Mouse (Mus musculus): ENCODE measurements around the gene Khsrp.
"Not testable (repeated sequence)": the region's sequence is repeated elsewhere in the genome, so short reads cannot be mapped to it uniquely, and the experiment has no call there.

Gene Khsrp

DNA sequence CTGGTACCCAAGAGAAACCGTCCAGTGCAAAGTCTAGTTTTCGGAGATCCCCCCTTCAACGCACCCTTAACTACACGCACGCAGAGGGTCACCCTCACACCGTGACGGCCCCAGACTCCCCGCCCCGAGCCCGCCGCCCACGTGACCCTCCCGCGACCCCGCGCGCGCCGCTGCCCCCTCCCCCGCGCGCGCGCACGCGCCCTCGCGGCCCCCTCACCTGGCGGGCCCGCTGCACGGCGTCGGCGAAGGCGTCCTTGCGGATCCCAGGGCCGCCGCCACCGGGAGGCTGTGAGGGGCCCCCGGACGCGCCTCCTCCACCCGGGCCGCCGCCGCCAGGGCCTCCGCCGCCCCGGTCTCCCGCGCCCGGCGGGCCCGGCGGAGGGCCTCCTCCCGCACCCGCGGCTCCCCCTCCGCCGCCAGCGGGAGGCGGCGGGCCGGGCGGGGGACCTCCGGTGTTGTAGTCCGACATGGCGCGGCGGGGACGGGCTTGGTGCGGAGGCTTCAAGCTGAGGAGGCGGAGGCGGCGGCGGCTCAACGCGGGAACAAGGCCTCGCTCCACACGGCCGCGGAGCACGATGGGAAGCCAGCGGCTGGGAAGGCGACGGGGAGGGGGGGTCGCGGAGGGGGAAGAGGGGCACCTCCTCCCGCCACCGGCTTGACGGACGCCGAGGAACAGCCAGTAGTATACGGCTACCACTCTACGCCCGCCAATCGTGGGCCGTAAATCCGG, at the start of gene Khsrp:
TSS of gene Khsrp (minus strand) at position 592 of the 730 bp plus-strand sequence.
- DNase-seq (ENCODE audit: low spot score in 2 of 2): peak in 1 of 2 experiments; percentile 49

DNA sequence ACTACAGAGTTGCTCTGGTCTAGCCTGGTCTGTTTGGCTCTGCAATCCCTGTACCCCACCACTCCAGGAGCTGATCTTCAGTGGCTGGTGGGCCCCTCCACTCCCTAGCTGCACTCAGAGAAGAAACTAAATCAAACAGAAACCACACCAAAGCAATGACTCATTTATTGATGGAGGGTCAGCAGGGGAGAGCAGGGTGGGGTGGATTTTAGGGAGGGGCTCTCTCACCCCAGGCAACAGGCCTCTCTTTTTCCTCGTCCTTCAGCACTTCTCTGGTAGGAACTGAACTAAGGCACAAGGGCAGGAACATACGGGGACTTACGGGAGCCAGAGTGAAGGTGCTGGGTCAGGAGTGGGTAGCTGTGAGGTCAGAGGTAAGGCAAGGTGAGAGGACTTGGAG, 48.6 kb upstream of the Khsrp start:
- DNase-seq (ENCODE audit: low spot score in 2 of 2): no peak

DNA sequence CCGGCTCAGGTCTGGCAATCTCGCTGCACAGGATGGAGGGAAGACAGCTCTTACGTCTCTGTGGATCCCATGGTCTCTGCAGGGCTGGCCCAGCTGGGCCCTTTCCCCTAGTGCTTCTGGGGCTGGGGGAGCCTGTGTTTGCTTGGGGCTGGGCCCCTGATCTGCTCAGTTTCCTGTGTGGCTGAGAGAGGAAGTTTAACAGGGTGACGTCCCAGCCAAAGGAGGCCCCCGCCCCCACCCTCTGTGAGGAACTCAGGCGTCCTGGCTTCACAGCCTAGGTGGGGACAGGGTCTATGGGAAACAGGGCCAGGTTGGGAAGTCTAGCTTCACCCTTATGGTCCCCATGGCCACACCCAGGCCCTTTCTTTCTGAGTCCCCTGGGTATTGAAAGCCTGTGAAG, 47.0 kb upstream of the Khsrp start, which contains the start of gene Dennd1c:
TSS of gene Dennd1c (minus strand) at position 179 of the 400 bp plus-strand sequence.
- DNase-seq (ENCODE audit: low spot score in 2 of 2): no peak

DNA sequence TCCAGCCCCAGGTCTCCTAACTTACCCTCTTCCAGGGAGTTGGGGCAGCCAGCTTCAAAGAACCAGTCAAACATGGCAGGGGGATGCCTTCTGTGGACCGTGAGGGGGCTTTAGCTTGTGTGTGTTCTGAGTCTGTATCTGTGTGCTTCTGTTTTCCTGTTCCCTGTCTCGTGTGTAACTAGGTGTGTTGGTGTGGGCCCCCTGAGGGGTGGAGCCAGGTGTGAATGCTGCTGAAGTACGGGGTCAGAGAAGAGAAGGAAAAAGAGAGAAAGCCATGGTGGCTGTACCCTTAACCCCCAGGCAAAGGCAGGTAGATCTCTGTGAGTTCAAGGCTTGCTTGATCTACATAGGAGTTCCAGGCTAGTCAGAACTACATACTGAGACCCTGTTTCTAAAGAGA, 45.6 kb upstream of the Khsrp start:
- DNase-seq (ENCODE audit: low spot score in 2 of 2): no peak

DNA sequence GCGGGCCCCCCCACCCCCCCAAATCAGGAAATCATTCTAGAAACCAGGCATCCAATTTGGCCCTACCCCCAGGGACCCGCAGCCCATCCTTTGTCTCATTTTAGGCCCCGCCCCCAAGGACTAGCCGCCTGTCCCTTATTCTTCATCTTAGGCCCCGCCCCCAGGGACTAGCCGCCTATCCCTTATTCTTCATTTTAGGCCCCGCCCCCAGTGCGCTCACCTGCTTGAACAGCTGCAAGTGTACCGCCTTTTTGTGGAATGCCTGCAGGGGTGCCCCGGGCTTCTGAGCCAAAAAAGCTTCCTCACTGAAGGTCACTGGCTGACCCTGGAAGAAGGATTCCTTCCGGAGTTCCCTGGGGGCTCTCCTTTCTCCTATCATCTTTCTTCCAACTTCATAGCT, 39.4 kb upstream of the Khsrp start:
- no peak for DNase-seq (ENCODE audit: low spot score in 2 of 2)

DNA sequence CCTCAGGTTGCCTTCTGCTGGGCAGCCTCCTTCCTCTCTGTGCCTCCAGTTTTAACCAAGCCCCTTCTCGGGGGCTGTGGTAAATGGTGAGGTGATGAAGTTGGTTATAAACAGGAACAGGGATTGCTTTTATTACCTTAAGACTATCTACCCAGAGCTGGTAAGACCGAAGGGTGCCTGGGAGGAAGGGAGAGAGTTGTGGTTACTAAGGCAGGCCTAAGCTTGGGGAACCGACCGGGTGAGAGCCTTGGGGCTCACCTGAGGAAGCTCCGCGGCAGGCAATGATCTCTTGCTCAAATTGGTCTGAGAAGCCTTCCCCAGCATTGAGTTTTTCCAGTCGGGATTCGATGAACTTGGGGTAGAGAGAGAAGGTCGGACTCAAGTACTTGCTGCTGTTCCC, 39.0 kb upstream of the Khsrp start:
- DNase-seq (ENCODE audit: low spot score in 2 of 2): no peak

DNA sequence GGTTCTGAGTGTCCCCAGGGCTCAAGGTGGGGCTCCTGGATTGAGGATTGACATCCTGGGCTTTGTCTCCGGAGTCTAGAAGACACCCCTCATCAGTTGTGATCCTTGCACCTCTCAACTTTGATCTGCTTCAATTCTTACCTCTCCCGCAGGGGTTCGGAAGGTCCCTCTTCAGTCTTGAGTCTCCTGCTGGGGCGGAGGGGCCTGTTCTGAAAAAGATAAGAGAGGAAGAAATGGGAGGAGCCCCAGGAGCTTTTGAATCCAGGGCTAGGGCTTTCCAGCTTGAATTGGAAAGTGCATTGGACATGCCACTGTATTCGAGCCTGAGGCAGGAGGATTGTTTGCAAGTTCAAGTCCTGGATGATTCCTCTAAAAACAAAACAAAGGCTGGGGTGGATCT, 35.6 kb upstream of the Khsrp start:
- DNase-seq (ENCODE audit: low spot score in 2 of 2): no peak

DNA sequence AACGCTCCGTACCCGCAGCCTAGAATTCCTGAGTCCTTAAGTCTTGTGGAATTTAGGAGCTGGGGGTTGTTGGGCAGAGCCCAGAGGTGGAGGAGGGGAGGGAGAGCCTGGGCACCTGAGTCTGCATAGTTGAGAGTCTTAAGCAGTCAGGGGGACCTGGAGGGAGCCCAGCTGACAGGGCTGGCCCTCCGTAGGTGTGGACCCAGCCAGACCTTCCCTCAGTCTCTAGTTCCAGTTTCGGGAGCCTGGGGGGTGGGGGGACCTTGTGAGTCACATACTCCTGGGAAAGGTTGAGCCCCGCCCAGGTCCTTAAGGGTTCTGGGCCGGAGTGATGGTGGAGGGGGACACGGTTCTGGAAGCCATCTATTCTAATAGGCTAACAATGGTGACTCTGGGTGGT, 31.7 kb upstream of the Khsrp start:
- no peak for DNase-seq (ENCODE audit: low spot score in 2 of 2)

DNA sequence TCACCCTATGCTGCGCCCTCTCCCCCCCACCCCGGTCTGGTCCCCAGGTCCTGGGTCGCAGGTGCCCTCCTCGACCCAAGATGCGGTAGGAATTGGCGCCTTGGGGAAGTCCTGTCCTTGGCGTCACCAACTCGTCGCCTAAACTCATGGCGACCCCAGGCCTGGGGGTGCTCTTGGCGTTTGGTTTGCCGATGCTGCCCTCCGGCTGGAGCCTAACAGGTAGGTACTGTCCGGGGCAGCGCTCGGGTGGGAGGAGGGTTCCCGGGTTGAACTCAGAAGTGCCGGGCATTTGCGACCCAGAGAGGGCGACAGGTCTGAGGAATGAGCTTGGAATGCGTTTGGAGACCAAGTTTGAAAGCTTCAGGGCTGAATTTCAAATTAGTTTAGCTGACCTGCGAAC, 31.2 kb upstream of the Khsrp start:
- DNase-seq (ENCODE audit: low spot score in 2 of 2): no peak

DNA sequence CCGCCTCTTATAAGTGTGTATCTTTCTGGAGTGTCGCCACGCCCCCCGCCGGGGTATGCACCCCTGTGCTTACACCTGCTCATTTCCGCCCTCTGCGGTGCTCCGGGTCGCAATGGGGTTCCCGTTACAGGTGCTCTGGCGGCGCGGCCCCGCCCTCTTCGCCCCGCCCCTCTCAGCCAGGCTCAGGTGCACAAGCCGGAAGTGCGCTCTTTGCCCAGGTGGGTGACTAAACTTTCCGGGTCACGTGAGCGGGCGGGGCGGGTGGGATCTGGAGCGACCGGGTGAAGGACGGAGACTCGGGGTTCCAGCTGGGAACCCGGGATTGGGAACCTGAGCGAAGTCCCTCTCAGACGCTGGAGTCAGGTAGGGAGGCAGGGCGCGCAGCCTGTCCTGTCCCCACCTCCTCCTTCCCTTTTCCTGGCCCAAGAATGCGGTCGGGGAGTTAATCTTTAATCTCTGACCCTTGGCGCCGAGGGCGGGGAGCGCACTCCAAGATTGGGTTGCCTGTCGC, 30.7 kb upstream of the Khsrp start:
- peak in 1 of 2 experiments; percentile 43 for DNase-seq (ENCODE audit: low spot score in 2 of 2)

DNA sequence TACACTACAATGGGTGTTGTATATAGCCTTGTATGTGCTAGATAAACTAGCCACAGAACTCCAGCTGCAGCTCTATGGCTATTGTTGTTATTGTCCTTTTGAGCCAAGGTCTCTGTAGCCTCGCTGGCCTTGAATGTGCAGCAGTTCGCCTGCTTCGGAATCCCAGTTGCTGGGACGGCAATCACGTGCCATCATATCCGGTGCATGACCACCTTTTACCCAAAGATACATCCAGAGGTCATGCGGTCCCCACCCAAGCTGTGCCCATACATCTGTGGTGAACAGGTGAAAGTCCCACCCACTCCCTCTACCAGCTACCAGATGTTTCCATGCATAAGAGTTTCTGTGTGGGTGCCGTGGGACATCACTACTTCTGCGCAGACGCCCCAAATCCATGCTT, 29.7 kb upstream of the Khsrp start:
- DNase-seq (ENCODE audit: low spot score in 2 of 2): no peak

DNA sequence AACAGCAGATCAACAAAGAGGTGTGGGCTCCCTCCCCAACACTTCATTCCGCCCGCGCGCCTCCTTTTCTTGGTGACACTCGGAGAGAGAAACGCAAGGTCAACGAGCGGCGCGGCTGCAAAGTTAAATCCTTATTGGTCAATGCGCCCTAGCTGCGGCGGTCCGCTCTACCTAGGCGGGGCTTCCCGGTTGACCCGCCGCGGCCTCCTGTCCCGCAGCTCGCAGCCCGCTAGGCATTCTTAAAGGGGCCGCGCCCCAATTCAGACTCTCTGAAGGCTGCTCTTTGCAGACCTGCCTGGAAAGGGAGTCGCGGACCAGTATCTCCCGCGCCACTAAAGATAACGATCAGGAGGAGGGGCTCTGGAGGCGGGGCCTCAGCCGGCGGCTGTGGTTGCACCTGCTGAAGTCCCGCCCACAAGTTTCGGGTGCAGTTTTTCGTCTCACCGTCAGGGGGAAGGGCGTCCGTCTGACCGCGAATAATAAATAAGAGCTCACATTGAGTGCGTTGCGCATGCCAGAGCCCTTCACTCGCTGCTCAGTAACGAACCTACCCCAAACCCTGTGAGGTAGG, 29.0 kb upstream of the Khsrp start:
- DNase-seq (ENCODE audit: low spot score in 2 of 2): peak; percentile 89 to 94

DNA sequence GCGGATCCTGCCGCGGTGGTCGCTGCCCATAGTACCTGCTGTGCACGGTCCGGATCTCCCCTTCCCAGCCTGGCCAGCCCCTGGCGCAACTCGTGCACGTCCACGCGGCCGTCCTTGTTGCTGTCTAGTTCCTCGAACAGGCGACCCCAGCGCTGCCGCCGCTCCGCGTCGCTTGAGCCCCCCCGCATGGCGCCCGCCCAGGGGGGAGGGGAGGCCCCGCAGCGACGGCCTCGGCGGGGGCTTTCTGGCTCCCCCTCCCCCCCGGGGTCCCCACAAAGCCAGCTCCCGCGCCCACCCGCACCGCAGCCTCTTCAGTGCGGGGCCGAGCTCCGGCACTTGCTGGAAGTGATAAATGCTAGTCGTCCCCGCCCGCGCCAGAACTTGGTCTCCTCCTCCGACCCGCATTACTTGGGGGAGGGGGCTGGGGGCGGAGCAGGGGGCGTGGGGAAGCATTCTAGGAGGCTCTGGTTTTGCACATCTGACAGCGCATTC, 28.2 kb upstream of the Khsrp start, which contains the start of gene Slc25a23:
TSS of gene Slc25a23 (minus strand) at position 378 of the 492 bp plus-strand sequence.
- peak in 1 of 2 experiments; percentile 52 for DNase-seq (ENCODE audit: low spot score in 2 of 2)

DNA sequence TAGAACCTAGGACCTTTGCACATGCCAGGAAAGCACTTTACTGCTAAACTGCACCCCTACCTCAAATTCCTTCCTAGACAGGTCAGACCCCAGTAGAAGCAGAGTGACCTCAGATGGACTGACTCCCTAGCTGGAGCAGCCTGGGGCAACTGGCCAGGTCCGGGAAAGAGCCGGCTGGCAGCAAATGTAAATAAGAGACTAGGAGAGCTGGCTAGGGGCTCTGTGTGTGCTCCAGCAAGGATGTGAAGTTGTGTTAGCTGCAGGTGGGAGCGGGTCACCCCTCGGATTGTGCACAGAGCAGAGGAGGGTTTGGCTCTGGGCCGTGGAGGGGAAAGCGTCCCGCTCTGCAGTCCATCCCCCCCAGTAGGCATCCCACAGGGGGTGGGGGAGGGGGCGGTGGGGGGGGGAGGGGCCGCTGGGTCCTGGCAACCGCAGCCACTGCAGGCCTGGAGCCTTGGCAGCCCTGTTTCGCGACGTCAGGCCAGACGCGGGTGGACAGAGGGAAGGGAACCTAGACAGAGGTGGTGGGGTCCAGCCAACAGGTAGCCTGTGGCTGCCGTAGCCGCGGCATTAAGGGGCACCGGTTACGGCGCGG, 27.7 kb upstream of the Khsrp start, which contains the start of gene Crb3:
TSS of gene Crb3 (plus strand) at position 215 of the 595 bp plus-strand sequence.
- no peak for DNase-seq (ENCODE audit: low spot score in 2 of 2)

DNA sequence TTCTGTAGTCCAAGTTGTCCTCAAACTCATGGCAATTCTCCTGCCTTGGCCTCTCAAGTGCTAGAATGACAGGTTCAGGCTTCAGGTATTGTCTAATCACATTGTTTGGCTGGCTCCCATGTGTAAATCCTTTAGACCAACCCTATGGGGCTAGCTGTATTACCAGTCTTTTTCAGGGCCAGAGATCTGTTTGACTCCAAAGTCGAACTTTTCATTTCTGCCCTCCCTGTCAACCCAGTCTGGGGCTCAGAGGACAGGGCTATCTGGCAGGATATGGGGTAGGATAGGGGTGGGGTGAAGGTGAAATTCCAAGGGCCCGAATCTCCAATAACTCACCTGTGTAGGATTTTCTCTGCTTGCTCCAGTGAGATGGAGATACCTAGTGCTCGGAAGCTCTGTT, 24.9 kb upstream of the Khsrp start:
- DNase-seq (ENCODE audit: low spot score in 2 of 2): no peak

DNA sequence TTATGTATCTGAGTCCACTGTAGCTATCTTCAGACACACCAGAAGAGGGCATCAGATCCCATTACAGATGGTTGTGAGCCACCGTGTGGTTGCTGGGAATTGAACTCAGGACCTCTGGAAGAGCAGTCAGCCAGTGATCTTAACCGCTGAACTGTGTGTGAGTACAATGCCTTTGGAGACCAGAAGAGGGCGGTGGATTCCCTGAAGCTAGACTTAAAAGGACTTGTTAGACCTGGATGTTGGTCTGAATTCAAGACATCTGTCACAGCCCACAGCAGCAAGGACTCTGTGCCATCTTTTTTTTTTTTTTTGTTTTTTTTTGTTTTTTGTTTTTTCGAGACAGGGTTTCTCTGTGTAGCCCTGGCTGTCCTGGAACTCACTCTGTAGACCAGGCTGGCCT, 20.4 kb upstream of the Khsrp start:
- not testable (repeated sequence) for DNase-seq (ENCODE audit: low spot score in 2 of 2)

DNA sequence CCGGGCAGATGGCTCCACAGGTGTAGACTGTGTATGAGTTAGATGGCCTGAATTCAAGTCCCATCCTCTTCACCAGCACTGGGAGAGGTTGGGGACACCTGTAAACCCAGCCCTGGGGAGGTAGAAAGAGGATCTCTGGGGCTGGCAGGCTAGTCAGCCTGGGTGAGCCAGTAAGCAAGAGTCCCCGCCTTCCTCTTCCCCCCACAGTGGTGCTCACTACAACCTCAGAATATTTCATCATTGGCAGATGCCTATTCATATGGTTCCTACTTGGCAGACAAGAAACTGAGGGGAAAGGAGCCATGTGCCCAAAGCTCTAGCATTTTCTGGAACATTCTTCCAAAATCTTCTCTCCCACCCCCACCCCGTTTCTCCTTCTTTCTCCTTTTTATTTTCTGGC, 17.5 kb upstream of the Khsrp start:
- DNase-seq (ENCODE audit: low spot score in 2 of 2): no peak

DNA sequence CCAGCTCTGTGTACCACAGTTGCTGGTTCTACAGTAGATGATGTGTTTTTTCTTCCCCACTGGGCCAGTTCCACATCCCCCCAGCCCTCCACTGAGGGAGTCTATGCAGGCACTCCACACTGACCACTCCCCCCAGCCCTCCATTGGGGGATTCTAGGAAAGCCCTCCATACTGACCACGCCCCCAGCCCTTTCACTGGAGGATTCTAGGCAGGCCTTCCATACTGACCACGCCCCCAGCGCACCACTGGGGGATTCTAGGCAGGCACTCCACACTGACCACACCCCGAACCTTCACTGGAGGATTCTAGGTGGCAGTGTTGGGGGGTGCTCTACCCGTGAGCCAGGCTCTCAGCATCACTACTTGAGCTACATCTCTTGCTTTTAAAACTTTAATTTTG, 16.1 kb upstream of the Khsrp start:
- DNase-seq (ENCODE audit: low spot score in 2 of 2): no peak

DNA sequence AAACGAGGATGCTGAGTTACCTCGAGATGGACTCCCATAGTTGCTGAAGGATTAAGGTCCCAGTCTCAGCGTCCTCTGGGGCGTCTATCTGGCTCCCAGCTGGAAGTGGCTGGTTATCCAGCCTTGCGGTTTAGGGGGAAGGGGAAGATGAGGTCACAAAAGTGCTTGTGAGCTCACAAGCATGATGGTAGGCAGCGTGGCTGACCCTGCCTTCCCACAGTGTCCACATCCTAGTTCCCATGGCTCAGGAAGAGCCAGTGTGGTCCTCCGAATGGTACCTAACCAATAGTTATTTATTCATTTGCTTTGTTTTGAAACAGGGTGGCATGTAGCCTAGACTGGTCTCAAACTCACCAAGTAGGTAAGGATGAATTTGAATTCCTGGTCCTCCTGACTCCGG, 10.2 kb upstream of the Khsrp start, which contains the start of gene Slc25a41:
TSS of gene Slc25a41 (minus strand) at position 101 of the 400 bp plus-strand sequence.
- peak in 1 of 2 experiments; percentile 49 for DNase-seq (ENCODE audit: low spot score in 2 of 2)

DNA sequence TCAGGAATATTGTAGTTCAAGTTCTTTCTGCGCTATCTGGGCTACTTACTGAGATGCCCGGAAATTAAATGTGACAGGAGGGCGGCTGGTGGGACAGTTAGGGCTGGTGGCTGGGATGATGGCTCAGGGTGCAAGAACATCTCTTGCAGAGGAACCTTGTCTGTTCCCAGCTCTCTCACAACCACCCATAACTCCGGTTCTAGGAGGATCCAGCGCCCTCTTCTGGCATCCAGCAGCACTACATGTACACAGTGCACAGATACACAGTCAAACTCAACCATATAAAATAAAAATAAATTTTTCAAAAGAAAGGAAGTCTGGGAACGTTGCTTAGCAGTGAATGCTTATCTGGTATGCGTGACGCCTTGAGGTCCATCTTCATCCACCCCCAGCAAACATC, 7.7 kb upstream of the Khsrp start:
- no peak for DNase-seq (ENCODE audit: low spot score in 2 of 2)

DNA sequence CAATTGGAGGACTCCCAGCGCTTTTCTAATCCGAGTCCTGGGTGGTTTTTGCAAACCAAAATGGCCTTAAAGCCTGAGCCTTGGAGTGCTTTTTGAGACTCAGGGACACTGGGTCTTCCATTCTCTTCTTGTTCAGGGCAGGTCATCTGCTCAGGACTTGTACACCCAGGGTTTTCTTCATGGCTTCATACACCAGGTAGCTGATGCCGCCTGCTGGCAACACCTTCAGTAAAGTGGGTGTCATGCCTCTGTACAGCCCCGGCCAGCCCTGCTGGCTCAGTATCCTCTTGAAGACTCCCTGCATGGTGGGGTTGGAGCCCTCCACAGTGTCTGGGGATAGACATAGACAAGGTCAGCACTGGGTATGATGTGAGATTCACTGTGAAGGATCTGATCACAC, 1.5 kb upstream of the Khsrp start:
- no peak for DNase-seq (ENCODE audit: low spot score in 2 of 2)

DNA sequence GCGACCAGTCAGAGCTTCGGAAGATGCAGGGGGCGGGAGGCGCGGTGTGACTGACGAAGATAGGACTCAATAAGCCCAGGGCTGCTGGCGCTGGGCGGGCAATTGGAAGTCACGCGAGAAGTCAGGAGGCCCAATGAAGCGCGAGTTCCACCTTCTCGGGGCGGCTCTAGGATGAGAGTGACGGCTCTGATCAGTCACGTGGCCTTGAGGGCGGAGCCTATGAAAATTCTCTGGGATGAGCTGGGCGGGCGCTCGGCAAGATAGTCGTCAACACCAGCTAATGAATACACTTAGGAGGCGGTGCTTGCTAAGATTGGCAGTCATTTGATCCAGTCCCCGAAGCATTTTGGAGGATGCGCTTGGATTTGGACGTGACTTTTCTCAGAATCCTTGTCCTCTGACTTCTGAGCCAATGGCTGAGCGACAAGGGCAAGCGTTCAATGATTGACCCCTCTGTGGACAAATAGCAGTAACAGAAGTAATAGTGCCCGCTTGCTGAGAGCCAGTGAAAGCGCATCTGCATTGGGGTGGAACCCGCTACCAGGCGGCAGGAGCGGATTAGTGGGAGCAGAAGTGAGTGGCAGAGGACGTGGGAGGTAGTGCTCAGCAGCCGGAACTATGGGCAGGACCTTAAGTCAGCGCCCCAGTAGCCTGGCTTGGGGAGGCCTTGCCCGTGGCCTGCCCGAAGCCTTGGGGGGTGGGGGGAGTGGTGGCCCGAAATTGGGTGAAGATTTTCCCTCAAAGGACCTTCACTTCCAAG, 519 bp upstream of the Khsrp start:
- DNase-seq (ENCODE audit: low spot score in 2 of 2): peak; percentile 99
